Mouse (Mus musculus) liver, embryonic 15.5 days (tissue): Measurements from ENCODE around the gene Tapbpl. TPM values are rescaled to one million over a fixed set of nuclear protein-coding genes. Genes with fewer than 3 reads are reported as not detected.
"Not testable (repeated sequence)": the region's sequence is repeated elsewhere in the genome, so short reads cannot be mapped to it uniquely, and the experiment has no call there.

Experiments
- ATAC-seq: fragments of 200-750 bp; cut with Nextera tagmentation; 2 replicates; pipeline ENCODE4 v1.8.0; 2017; ENCODE audit warnings: moderate number of reproducible peaks, mild to moderate bottlenecking, moderate library complexity; ENCODE audit not compliant: insufficient read depth
- H3K27ac ChIP-seq: fragments of 300-500 bp; sonication (generic); replicated peaks from 2 replicates; pipeline ENCODE4 v1.5.1; 2015; ENCODE audit warnings: mild to moderate bottlenecking, inconsistent platforms
- H3K27me3 ChIP-seq: fragments of 300-500 bp; sonication (generic); 2 replicates; pipeline ENCODE4 v1.6.1; 2015; ENCODE audit warnings: mild to moderate bottlenecking, inconsistent platforms
- H3K36me3 ChIP-seq: fragments of 300-500 bp; sonication (generic); replicated peaks from 2 replicates; pipeline ENCODE4 v1.6.1; 2015; ENCODE audit warnings: moderate library complexity, mild to moderate bottlenecking, inconsistent platforms
- H3K4me1 ChIP-seq: fragments of 300-500 bp; sonication (generic); replicated peaks from 2 replicates; pipeline ENCODE4 v1.6.1; 2015; ENCODE audit warnings: inconsistent platforms
- H3K4me2 ChIP-seq: fragments of 300-500 bp; sonication (generic); 2 replicates; pipeline ENCODE4 v1.6.1; 2015; ENCODE audit warnings: moderate library complexity, mild to moderate bottlenecking, inconsistent platforms
- H3K4me3 ChIP-seq: fragments of 300-500 bp; sonication (generic); replicated peaks from 2 replicates; pipeline ENCODE4 v1.5.1; 2015; ENCODE audit warnings: mild to moderate bottlenecking, inconsistent platforms
- H3K9ac ChIP-seq: fragments of 300-500 bp; sonication (generic); 2 replicates; pipeline ENCODE4 v1.6.1; 2015; ENCODE audit warnings: moderate library complexity, mild to moderate bottlenecking, inconsistent platforms
- H3K9me3 ChIP-seq: fragments of 300-500 bp; sonication (generic); replicated peaks from 2 replicates; pipeline ENCODE4 v1.6.1; 2016; ENCODE audit warnings: inconsistent platforms
- WGBS: fragments of 180-500 bp; shearing (Covaris S2); methylation state at CpG from one replicate; pipeline ENCODE4 v1.1.7; 2015; ENCODE audit warnings: mixed read lengths; ENCODE audit not compliant: insufficient replicate concordance; 5-methylcytosine and 5-hydroxymethylcytosine counted together
- polyA plus RNA-seq: library from polyadenylated mRNA; unstranded; fragments of >200 nt; fragmentation: Nextera tagmentation; extraction: Ambion mirVana; gene quantifications from 2 replicates; pipeline ENCODE4 v1.2.1, GENCODE M21; 2015

Tapbpl gene
- 8.4 and 9.0 TPM in 2 replicates for polyA plus RNA-seq

DNA sequence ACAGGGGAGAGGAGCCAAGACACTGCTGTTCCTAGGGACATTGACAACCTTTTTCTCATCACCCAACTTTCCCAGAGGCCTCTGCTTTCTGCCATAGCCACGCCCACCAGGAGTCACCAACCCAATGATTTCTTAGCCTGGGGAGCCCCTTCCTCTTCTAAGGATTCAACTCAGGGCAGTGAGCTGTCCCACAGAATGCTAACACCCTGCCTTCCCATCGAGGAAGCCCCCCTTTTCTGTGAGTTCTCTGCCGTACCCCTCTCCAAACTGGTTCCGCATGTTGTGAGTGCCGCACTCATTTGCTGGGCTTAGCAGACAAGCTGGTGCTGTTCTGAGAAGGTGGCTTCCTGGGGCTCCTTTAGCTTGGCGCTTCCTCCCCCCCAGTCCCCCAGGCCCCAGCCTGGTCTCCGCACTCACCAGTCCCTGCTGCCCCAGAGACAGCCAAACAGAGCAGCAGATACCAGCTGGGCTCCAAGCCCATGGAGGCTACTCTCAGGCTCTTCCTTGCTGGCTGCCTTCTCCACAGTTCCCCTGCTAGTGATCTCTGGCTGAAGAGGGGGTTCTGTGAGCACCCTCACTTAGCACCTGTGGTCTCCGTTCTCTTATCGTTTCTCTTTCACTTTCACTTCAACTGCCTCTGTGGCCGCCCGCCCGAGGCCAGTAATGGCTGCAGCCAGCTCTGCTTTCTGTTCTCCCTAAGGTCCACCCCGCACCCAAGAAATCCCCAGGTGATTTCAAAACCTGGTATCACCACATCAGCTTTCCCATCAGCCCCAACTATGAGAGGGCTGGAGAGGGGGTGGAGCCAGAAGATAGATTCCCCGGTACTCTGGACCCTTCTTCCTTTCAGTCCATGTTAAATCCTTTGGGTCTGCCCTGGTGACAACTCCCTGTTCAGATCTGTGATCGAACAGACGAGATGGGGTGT is at the start of gene Tapbpl:
Gene Tapbpl (minus strand): TSS at position 744 of the 928 bp plus-strand sequence.
- Histone ChIP-seq H3K27me3 (no peaks in the 10 kb centered on the region), H3K9me3 (no peaks in the 10 kb centered on the region), H3K4me3 (peak within 1 kb of the TSS; percentile 66), H3K36me3 (0 out of 2 replicates have a peak, but pooled peaks cover 6% of the 10 kb centered on the region), H3K9ac (peak within 1 kb of the TSS; percentile 62), H3K4me1 (peaks cover 35% of the 10 kb centered on the region), H3K4me2 (peak within 1 kb of the TSS; percentile 86), H3K27ac (peak within 1 kb of the TSS; percentile 84)
- peak; percentile 58 for ATAC-seq
- WGBS = under 1% methylated on average over 16 of the region's 16 CpGs

DNA sequence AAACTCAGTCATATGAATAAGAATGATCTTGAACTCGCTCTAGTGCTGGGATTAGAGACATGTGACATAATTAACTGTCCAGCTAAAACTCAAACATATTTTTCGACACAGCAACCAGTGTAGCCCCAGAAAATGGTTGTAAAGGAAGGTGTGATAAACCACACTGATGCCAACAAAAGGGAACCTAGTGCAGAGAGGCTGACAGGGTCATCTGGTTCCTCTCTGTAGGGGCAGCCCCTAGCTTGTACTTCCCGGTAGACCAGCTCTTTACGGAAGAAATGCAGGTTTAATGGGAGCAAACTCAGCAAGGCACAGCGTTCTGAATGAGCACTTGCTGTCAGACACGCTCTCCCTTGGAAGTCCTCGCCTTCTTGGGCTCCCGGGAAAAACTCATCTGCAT is 48.1 kb upstream of the Tapbpl start:
- H3K36me3 ChIP-seq = no peaks in the 10 kb centered on the region
- H3K4me1 ChIP-seq = no peaks in the 10 kb centered on the region
- no peak overlapping the region for H3K4me2 ChIP-seq
- H3K9me3 ChIP-seq = no peaks in the 10 kb centered on the region
- H3K27me3 ChIP-seq = no peaks in the 10 kb centered on the region
- H3K9ac ChIP-seq = no peak overlapping the region
- 36% methylated on average over 8 of the region's 8 CpGs for WGBS
- ATAC-seq = no peak
- H3K4me3 ChIP-seq = no peak overlapping the region
- H3K27ac ChIP-seq = no peak overlapping the region

DNA sequence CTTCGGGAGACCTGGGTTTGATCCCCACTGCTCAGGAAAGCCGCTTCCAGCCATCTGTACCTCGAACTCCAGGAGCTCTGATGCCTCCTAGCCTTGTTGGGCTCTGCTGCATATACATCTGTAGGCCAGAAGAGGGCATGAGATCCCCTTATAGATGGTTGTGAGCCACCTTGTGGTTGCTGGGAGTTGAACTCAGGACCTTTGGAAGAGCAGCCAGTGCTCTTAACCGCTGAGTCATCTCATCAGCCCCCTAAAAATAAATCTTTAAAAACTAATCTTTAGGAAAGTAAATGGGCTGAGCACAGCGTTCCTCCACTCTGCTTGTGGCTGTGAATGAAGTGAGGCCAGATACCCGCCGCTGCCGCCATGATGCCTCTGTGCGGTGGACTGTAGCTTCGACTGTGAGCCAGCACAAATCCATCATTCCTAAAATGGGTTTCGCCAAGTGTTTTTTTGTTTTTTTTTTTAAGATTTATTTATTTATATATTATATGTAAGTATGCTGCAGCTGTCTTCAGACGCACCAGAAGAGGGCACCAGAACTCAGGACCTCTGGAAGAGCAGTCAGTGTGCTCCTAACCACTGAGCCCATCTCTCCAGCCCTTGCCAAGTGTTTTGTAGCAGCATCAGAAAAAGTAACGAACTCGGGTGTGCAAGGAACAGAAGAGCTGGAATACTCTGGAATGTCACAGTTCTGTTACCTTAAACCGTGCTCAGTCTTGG is 43.3 kb upstream of the Tapbpl start:
- Histone ChIP-seq H3K36me3 (no peaks in the 10 kb centered on the region), H3K27me3 (no peaks in the 10 kb centered on the region), H3K4me1 (peaks cover 15% of the 10 kb centered on the region), H3K4me2 (no peak overlapping the region), H3K4me3 (no peak overlapping the region), H3K9ac (no peak overlapping the region), H3K27ac (no peak overlapping the region), H3K9me3 (no peaks in the 10 kb centered on the region)
- no peak for ATAC-seq
- WGBS = 53% methylated on average over 15 of the region's 15 CpGs

DNA sequence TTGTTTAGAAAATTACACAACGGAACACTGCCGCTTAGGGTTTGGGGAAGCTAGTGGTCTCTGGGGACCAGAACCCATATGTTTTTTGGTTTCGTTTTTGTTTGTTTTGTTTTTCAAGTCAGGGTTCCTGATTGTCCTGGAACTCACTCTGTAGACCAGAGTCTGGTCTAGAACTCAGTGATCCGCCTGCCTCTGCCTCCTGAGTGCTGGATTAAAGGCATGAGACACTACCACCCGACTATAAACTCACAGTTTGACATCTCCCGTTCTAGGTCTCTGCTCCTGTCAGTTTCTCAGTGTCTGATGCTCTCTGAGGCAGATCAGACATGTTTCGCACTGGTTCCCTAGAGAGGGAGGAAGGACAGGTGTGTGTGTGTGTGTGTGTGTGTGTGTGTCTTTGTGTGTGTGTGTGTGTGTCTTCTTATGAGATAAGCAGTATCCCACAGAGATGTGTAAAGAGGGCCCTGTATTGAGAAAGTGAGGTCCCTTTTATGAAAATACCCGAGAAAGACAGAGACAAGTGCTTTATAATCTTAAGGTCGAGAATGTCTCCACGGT is 40.6 kb upstream of the Tapbpl start:
- H3K36me3 ChIP-seq = no peaks in the 10 kb centered on the region
- H3K9ac ChIP-seq = no peak overlapping the region
- WGBS = 63% methylated on average over 10 of the region's 10 CpGs
- no peaks in the 10 kb centered on the region for H3K9me3 ChIP-seq
- ATAC-seq = no peak
- peaks cover 15% of the 10 kb centered on the region for H3K4me1 ChIP-seq
- H3K27me3 ChIP-seq = no peaks in the 10 kb centered on the region
- no peak overlapping the region for H3K27ac ChIP-seq
- H3K4me3 ChIP-seq = no peak overlapping the region
- peak overlapping the region; percentile 43; the same call in 1 of the 2 replicates for H3K4me2 ChIP-seq

DNA sequence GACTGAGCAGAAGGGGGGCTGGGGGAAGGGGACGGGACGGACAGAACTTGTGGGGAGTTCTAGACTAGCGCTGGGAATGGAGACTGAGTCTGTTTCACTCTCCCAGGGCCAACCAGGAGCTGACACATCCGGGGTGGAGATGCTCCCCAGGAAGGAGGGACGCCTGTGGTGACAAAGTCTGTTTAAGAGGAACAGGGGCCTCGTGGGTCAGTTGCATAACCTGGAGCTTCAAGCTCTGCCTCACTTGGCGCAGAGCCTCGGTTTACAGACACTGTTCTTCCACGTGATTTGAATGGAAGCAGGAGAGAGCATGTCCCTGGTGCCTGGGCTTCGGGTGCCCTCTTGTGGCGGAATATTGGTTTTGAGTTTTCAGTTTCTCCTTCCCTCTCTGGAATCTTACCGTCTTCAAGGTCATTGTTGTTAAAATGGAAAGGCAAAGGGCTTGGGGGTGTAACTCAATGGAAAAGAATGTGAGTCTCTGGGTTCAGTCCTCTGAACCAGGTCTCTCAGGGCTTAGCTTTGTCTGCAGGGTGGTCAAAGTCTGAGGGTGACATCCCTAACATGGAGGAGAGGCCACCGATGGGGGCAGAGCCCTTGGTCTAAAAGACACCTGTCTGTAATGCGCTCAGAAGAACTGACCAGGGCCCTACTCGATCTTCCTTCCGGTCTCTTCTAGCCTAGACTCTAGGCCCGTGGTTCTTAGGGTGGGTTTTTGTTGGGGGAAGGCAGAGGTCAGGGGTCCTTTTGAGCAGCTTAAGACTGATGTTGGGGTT is 40.0 kb upstream of the Tapbpl start:
- 11% methylated on average over 17 of the region's 17 CpGs for WGBS
- Histone ChIP-seq H3K27me3 (no peaks in the 10 kb centered on the region), H3K36me3 (no peaks in the 10 kb centered on the region), H3K27ac (peak overlapping the region; percentile 38; the same call in 1 of the 2 replicates), H3K9me3 (no peaks in the 10 kb centered on the region), H3K4me1 (peaks cover 15% of the 10 kb centered on the region), H3K4me2 (peak overlapping the region; percentile 43), H3K9ac (no peak overlapping the region), H3K4me3 (peak overlapping the region; percentile 19; the same call in 1 of the 2 replicates)
- ATAC-seq = peak; percentile 83

DNA sequence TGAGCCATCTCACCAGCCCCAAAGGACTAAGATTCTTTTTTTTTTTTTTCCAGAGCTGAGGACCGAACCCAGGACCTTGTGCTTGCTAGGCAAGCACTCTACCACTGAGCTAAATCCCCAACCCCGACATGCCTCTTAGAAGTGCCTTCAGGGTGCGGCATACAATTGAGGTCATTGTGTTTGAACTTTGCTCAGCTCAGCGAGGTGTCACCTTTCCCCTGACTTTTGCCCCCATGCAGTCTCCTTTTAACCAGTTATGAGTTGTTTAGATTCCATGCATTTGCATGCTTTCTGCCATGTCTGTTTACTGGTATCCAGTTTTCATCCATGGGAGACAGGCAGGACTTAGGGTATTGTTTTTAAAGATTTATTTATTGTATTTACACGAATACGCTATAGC is 37.1 kb upstream of the Tapbpl start:
- ATAC-seq = no peak
- no peaks in the 10 kb centered on the region for H3K27me3 ChIP-seq
- no peaks in the 10 kb centered on the region for H3K36me3 ChIP-seq
- WGBS = 60% methylated on average over 6 of the region's 6 CpGs
- peaks cover 15% of the 10 kb centered on the region for H3K4me1 ChIP-seq
- H3K9me3 ChIP-seq = no peaks in the 10 kb centered on the region
- H3K9ac ChIP-seq = no peak overlapping the region
- H3K4me2 ChIP-seq = no peak overlapping the region
- H3K4me3 ChIP-seq = no peak overlapping the region
- no peak overlapping the region for H3K27ac ChIP-seq

DNA sequence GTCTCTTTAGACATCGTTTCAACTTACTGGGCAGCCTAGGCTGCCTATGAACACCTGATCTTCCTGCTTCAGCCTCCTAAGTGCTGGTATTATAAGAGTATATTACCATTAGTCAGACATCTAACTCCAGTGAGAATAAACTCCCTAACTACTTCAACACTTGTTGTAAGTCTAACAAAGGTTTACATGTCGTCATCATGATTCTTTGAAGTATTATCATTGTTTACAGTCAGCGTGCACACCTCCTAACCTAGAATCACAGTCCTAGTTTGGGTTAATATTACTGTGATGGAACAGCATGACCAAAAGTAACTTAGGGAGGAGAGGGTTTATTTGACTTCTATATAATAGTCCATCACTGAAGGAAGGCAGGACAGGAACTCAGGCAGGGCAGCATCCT is 35.8 kb upstream of the Tapbpl start:
- peaks cover 15% of the 10 kb centered on the region for H3K4me1 ChIP-seq
- no peak overlapping the region for H3K4me3 ChIP-seq
- no peak overlapping the region for H3K4me2 ChIP-seq
- H3K9ac ChIP-seq = no peak overlapping the region
- no peak for ATAC-seq
- H3K9me3 ChIP-seq = no peaks in the 10 kb centered on the region
- no peak overlapping the region for H3K27ac ChIP-seq
- H3K36me3 ChIP-seq = no peaks in the 10 kb centered on the region
- 64% methylated on average over 3 of the region's 3 CpGs for WGBS
- no peaks in the 10 kb centered on the region for H3K27me3 ChIP-seq

DNA sequence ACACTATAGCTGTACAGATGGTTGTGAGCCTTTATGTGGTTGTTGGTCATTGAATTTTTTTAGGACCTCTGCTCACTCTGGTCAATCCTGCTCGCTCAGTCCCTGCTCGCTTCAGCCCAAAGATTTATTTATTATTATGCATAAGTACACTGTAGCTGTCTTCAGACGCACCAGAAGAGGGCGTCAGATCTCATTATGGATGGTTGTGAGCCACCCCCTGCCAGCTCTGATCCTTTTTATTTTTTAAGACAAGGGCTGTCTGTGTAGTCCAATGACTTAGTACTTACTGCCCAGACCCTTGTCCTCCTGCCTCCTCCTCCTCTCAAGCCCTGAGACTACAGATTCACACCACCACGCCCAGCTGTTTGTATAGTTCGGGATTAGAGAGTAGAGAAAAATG is 34.9 kb upstream of the Tapbpl start:
- H3K9ac ChIP-seq, H3K36me3 ChIP-seq, H3K27me3 ChIP-seq, H3K27ac ChIP-seq, ATAC-seq, H3K4me2 ChIP-seq, H3K9me3 ChIP-seq, H3K4me3 ChIP-seq: not testable (repeated sequence)
- peaks cover 10% of the 10 kb centered on the region for H3K4me1 ChIP-seq
- WGBS = 59% methylated on average over 6 of the region's 6 CpGs

DNA sequence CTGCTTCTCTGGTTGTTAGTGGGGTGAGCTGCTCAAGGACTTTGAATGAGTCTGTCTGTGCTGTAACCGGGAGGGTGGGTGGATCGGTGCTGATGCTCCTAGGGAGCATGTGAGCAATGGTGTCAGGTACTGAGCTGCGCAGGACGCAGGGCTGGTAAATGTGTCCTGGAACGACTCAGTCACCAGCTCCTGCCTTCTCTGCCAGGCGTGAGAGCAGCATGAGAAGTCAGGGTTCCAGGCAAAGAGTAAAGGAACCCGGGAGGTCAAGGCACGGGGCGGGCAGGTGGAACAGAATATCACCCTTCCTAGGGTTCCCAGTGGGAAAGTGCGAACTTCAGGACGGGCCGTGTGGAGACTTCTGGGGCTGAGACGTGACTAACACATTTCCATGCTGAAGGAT is 34.4 kb upstream of the Tapbpl start:
- Histone ChIP-seq H3K27me3 (no peaks in the 10 kb centered on the region), H3K4me3 (no peak overlapping the region), H3K4me1 (peaks cover 5% of the 10 kb centered on the region; the same call in 1 of the 2 replicates), H3K9me3 (no peaks in the 10 kb centered on the region), H3K27ac (no peak overlapping the region), H3K9ac (no peak overlapping the region), H3K36me3 (no peaks in the 10 kb centered on the region), H3K4me2 (no peak overlapping the region)
- no peak for ATAC-seq
- 65% methylated on average over 13 of the region's 13 CpGs for WGBS

DNA sequence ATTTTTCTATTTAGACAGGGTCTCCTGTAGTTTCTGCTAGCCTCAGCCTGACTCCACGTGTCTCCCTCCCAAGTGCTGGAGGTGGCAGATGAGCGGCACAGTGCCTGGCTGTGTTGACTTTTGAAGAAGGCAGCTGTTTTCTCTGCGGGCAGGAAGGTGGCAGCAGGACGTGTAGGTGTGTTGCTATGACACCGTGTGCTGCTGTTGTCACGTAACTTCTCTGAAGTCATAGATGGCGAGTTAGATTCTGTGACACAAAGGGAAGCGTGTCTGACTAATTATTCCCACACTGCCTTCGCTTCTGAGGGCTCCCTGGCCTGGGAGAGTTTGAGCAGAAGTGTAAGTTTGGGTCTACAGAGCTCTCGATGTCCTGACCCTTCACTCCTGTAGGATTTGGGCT is 33.6 kb upstream of the Tapbpl start:
- 42% methylated on average over 10 of the region's 10 CpGs for WGBS
- Histone ChIP-seq H3K27ac (no peak overlapping the region), H3K4me2 (no peak overlapping the region), H3K9me3 (no peaks in the 10 kb centered on the region), H3K9ac (no peak overlapping the region), H3K27me3 (no peaks in the 10 kb centered on the region), H3K36me3 (no peaks in the 10 kb centered on the region), H3K4me3 (no peak overlapping the region), H3K4me1 (no peaks in the 10 kb centered on the region)
- ATAC-seq = no peak
